Mouse (Mus musculus): ENCODE measurements around the gene Edf1. TPM values are rescaled to one million over a fixed set of nuclear protein-coding genes. Genes with fewer than 3 reads are reported as not detected.

Edf1 gene
- polyA plus RNA-seq (2012; rRNA removed), result 53.7 and 66.4 TPM in 2 replicates

GRCm38 (mm10) chr2:25557221-25557963, at the start of gene Edf1:
Gene Edf1, plus strand, starts transcription at chr2:25557847.

GRCm38 (mm10) chr2:25546811-25547491, 10.7 kb upstream of the Edf1 start, which contains the start of gene Traf2:
Gene Traf2, minus strand, starts transcription at chr2:25546940.

GRCm38 (mm10) chr2:25574579-25575431, 17.2 kb downstream of the Edf1 start, which contains the start of the genes Mamdc4 and Phpt1:
Gene Mamdc4, minus strand, starts transcription at chr2:25574845.
Gene Phpt1, minus strand, starts transcription at chr2:25575224.

GRCm38 (mm10) chr2:25581294-25581864, 23.7 kb downstream of the Edf1 start, which contains the start of gene Ajm1:
Gene Ajm1, minus strand, starts transcription at chr2:25581757.

GRCm38 (mm10) chr2:25607761-25608622, 50.3 kb downstream of the Edf1 start, which contains the start of gene Rabl6:
Gene Rabl6, minus strand, starts transcription at chr2:25608521.

Other genes with a start within 250 kb of the Edf1 start
- 1.7 and 2.6 TPM in 2 replicates for gene Grin1, start 238.7 kb upstream of the Edf1 start, polyA plus RNA-seq (2012; rRNA removed)
- gene Man1b1, start 225.5 kb upstream of the Edf1 start, polyA plus RNA-seq (2012; rRNA removed), result 6.1 and 7.3 TPM in 2 replicates
- 15.2 and 20.7 TPM in 2 replicates for gene Dpp7, start 201.5 kb upstream of the Edf1 start, polyA plus RNA-seq (2012; rRNA removed)
- gene Uap1l1, start 192.2 kb upstream of the Edf1 start, polyA plus RNA-seq (2012; rRNA removed), result 26.9 and 89.2 TPM in 2 replicates
- gene Sapcd2, start 185.5 kb upstream of the Edf1 start, polyA plus RNA-seq (2012; rRNA removed), result 16.2 and 18.1 TPM in 2 replicates
- 38.6 and 41.0 TPM in 2 replicates for gene Entpd2, start 162.0 kb upstream of the Edf1 start, polyA plus RNA-seq (2012; rRNA removed)
- gene Npdc1, start 158.5 kb upstream of the Edf1 start, polyA plus RNA-seq (2012; rRNA removed), result 181 and 297 TPM in 2 replicates
- 0.11 and 0.24 TPM in 2 replicates for gene Fut7, start 134.6 kb upstream of the Edf1 start, polyA plus RNA-seq (2012; rRNA removed)
- 17.6 and 31.4 TPM in 2 replicates for gene Abca2, start 129.1 kb upstream of the Edf1 start, polyA plus RNA-seq (2012; rRNA removed)
- gene Clic3, start 101.0 kb upstream of the Edf1 start, polyA plus RNA-seq (2012; rRNA removed), result 208 and 316 TPM in 2 replicates
- gene Paxx, start 96.8 kb upstream of the Edf1 start, polyA plus RNA-seq (2012; rRNA removed), result 60.7 and 89.3 TPM in 2 replicates
- gene Ptgds, start 87.8 kb upstream of the Edf1 start, polyA plus RNA-seq (2012; rRNA removed), result 2.0 and 3.4 TPM in 2 replicates
- 0.26 TPM in 1 of 2 replicates, not detected in the other for gene Lcn12, start 63.9 kb upstream of the Edf1 start, polyA plus RNA-seq (2012; rRNA removed)
- 31.7 and 32.1 TPM in 2 replicates for gene Fbxw5, start 57.1 kb upstream of the Edf1 start, polyA plus RNA-seq (2012; rRNA removed)
- 0.94 and 1.9 TPM in 2 replicates for gene C8g, start 56.1 kb upstream of the Edf1 start, polyA plus RNA-seq (2012; rRNA removed)
- 5.6 and 6.2 TPM in 2 replicates for gene Traf2, start 10.9 kb upstream of the Edf1 start, polyA plus RNA-seq (2012; rRNA removed)
- 0.94 and 1.5 TPM in 2 replicates for gene Mamdc4, start 17.0 kb downstream of the Edf1 start, polyA plus RNA-seq (2012; rRNA removed)
- 15.1 and 16.4 TPM in 2 replicates for gene Phpt1, start 17.4 kb downstream of the Edf1 start, polyA plus RNA-seq (2012; rRNA removed)
- 3.4 and 4.3 TPM in 2 replicates for gene Ajm1, start 23.9 kb downstream of the Edf1 start, polyA plus RNA-seq (2012; rRNA removed)
- gene Rabl6, start 50.7 kb downstream of the Edf1 start, polyA plus RNA-seq (2012; rRNA removed), result 34.2 and 35.2 TPM in 2 replicates
- gene Ccdc183, start 59.8 kb downstream of the Edf1 start, polyA plus RNA-seq (2012; rRNA removed), result not detected in 2 replicates
- gene Tmem141, start 64.2 kb downstream of the Edf1 start, polyA plus RNA-seq (2012; rRNA removed), result 11.7 and 12.7 TPM in 2 replicates
- 2.1 and 3.0 TPM in 2 replicates for gene Fcna, start 70.2 kb downstream of the Edf1 start, polyA plus RNA-seq (2012; rRNA removed)
- 2.0 TPM in 1 of 2 replicates, not detected in the other for gene Lcn8, start 95.3 kb downstream of the Edf1 start, polyA plus RNA-seq (2012; rRNA removed)
- gene Lcn5, start 100.1 kb downstream of the Edf1 start, polyA plus RNA-seq (2012; rRNA removed), result 2.0 TPM in 1 of 2 replicates, not detected in the other
- 0.17 TPM in 1 of 2 replicates, not detected in the other for gene Lcn6, start 118.9 kb downstream of the Edf1 start, polyA plus RNA-seq (2012; rRNA removed)
- gene Lcn10, start 124.9 kb downstream of the Edf1 start, polyA plus RNA-seq (2012; rRNA removed), result 0.40 TPM in 1 of 2 replicates, not detected in the other
- gene Obp2a, start 142.2 kb downstream of the Edf1 start, polyA plus RNA-seq (2012; rRNA removed), result 0.59 and 2.0 TPM in 2 replicates
- 31.9 and 46.7 TPM in 2 replicates for gene Bmyc, start 148.9 kb downstream of the Edf1 start, polyA plus RNA-seq (2012; rRNA removed)
- gene Obp2b, start 179.2 kb downstream of the Edf1 start, polyA plus RNA-seq (2012; rRNA removed), result not detected in 2 replicates
- gene Lcn3, start 207.7 kb downstream of the Edf1 start, polyA plus RNA-seq (2012; rRNA removed), result not detected in 2 replicates
- gene Lcn11, start 219.2 kb downstream of the Edf1 start, polyA plus RNA-seq (2012; rRNA removed), result not detected in 2 replicates
- not detected in 2 replicates for gene Gm13539, start 224.4 kb downstream of the Edf1 start, polyA plus RNA-seq (2012; rRNA removed)